Mouse (Mus musculus) cerebellum, adult 2 months (tissue): Measurements from ENCODE around the gene Cadm2.

Experiments used
- CTCF ChIP-seq: fragments of 200-500 bp; IDR thresholded peaks from 2 replicates; pipeline ENCODE4 v1.5.1; 2011; ENCODE audit warnings: low read depth, mild to moderate bottlenecking, control low read depth, low read length, moderate library complexity, borderline replicate concordance; ENCODE audit not compliant: insufficient read depth
- POLR2A ChIP-seq: fragments of 200-500 bp; IDR thresholded peaks from 2 replicates; pipeline ENCODE4 v1.6.1; 2011; ENCODE audit warnings: low read length, control low read depth, borderline replicate concordance; ENCODE audit not compliant: insufficient read depth

- no peak for TF ChIP-seq CTCF
- no peak for TF ChIP-seq POLR2A
Observed at GRCm38 (mm10) chr16:67410482-67410881, 210.2 kb downstream of the Cadm2 start.
